Mouse (Mus musculus) forebrain, embryonic 14.5 days (tissue): ENCODE data around the gene Gm5127. TPM values are rescaled to one million over a fixed set of nuclear protein-coding genes. Genes with fewer than 3 reads are reported as not detected.

Experiments used
- ATAC-seq: fragments of 200-750 bp; cut with Nextera tagmentation; 2 replicates; pipeline ENCODE4 v1.8.0; 2017; ENCODE audit warnings: mild to moderate bottlenecking, moderate library complexity
- DNase-seq: peaks from one replicate; pipeline ENCODE4 v3.0.0-alpha.2; 2015; ENCODE audit warnings: low spot score
- H3K27ac ChIP-seq: fragments of 300-500 bp; sonication (generic); 2 replicates; pipeline ENCODE4 v1.5.1; 2014; ENCODE audit warnings: low read depth, mild to moderate bottlenecking, control low read depth, low read length, moderate library complexity
- H3K27me3 ChIP-seq: fragments of 300-500 bp; sonication (generic); replicated peaks from 2 replicates; pipeline ENCODE4 v1.6.1; 2014; ENCODE audit warnings: low read length, control low read depth, mixed read lengths; ENCODE audit not compliant: control insufficient read depth, insufficient read depth
- H3K36me3 ChIP-seq: fragments of 300-500 bp; sonication (generic); 2 replicates; pipeline ENCODE4 v1.6.1; 2014; ENCODE audit warnings: low read length, control low read depth; ENCODE audit not compliant: control insufficient read depth, insufficient read depth
- H3K4me1 ChIP-seq: fragments of 300-500 bp; sonication (generic); 2 replicates; pipeline ENCODE4 v1.6.1; 2014; ENCODE audit warnings: antibody characterized with exemption, low read length, control low read depth; ENCODE audit not compliant: control insufficient read depth, insufficient read depth
- H3K4me2 ChIP-seq: fragments of 300-500 bp; sonication (generic); 2 replicates; pipeline ENCODE4 v1.6.1; 2014; ENCODE audit warnings: mild to moderate bottlenecking, control low read depth, low read length
- H3K4me3 ChIP-seq: fragments of 300-500 bp; sonication (generic); 2 replicates; pipeline ENCODE4 v1.5.1; 2014; ENCODE audit warnings: low read depth, low read length, control low read depth
- H3K9ac ChIP-seq: fragments of 300-500 bp; sonication (generic); 2 replicates; pipeline ENCODE4 v1.6.1; 2014; ENCODE audit warnings: mild to moderate bottlenecking, low read length, control low read depth, moderate library complexity
- H3K9me3 ChIP-seq: fragments of 300-500 bp; sonication (generic); replicated peaks from 2 replicates; pipeline ENCODE4 v1.6.1; 2016; ENCODE audit warnings: low read length, control low read depth, mixed read lengths; ENCODE audit not compliant: control insufficient read depth
- WGBS: fragments of 180-500 bp; shearing (Covaris S2); extraction: QIAGEN DNeasy Blood & Tissue Kit; methylation state at CpG from one replicate; pipeline ENCODE4 v1.1.7; 2014; 5-methylcytosine and 5-hydroxymethylcytosine counted together
- microRNA-seq: library from miRNA; unstranded; fragments of <30 nt; microRNA quantifications from one replicate; pipeline ENCODE4, GENCODE M21; 2016
- polyA plus RNA-seq: library from polyadenylated mRNA; unstranded; fragments of >200 nt; fragmentation: Nextera tagmentation; extraction: Ambion mirVana; gene quantifications from 2 replicates; pipeline ENCODE4 v1.2.1, GENCODE M21; 2014

Gene Gm5127
- polyA plus RNA-seq, 1 experiment from 2014 or later = 0.15 TPM

DNA sequence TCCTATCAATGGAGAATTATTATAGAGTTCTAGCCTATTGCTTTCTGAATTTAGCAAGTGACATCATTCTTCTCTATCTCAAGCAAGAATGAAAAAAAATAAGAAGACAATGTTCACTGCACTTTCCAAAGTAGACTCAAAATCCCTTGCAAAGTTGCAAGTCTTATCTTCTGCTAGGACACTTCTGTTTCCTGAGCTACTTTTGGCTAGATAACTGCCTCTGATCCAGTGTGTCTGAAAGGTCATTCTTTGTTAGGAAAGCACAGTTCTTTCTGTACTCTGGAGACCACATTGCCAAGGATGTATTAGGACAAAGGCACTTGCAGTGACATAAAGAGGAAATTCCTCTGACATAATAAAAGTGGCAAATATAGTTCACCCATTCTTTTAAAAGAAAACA, 159.3 kb downstream of the Gm5127 start:
- no peak for ATAC-seq
- no peak overlapping the region for H3K4me3 ChIP-seq
- H3K4me1 ChIP-seq = no peaks in the 10 kb centered on the region

DNA sequence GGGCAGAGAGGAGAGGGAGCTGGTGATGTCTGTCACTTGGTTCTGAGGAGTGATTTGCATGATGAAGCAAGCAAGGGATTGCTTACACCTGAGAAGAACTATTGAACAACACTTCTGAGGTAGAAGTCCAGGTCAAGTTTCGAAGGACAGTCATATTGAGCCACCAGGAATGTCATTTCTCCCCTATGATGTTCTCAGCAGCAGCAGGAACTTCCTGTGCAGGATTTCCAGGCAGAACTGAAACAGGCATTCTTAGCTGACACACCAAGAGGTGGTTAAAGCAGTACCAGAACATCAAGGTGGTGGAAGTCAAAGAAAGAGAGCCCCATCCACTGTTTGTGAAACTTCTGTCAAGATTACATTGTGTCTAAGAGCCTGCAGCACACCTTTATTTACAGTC, 172.3 kb downstream of the Gm5127 start:
- 45% methylated on average over 1 of the region's 1 CpGs for WGBS
- H3K4me1 ChIP-seq = no peaks in the 10 kb centered on the region
- no peaks in the 10 kb centered on the region for H3K27me3 ChIP-seq
- H3K9ac ChIP-seq = no peak overlapping the region
- H3K9me3 ChIP-seq = no peaks in the 10 kb centered on the region
- DNase-seq (no peak), ATAC-seq (no peak)
- no peaks in the 10 kb centered on the region for H3K36me3 ChIP-seq
- no peak overlapping the region for H3K4me3 ChIP-seq
- H3K27ac ChIP-seq = no peak overlapping the region
- no peak overlapping the region for H3K4me2 ChIP-seq

More for the DNA sequence above, 159.3 kb downstream of the Gm5127 start:
- no peak overlapping the region for H3K4me2 ChIP-seq
- no peaks in the 10 kb centered on the region for H3K9me3 ChIP-seq
- H3K27ac ChIP-seq = no peak overlapping the region
- H3K9ac ChIP-seq = no peak overlapping the region
- no peak for DNase-seq
- no peaks in the 10 kb centered on the region for H3K36me3 ChIP-seq
- no peaks in the 10 kb centered on the region for H3K27me3 ChIP-seq

Small RNA genes within 50 kb of the gene (microRNA-seq; reads per million reads assigned to microRNA genes)
- gene Gm22102 = not detected

Other genes with a start within 250 kb of the Gm5127 start
- gene Fndc3c1, start 97.8 kb upstream of the Gm5127 start, polyA plus RNA-seq = 0.74 and 1.1 TPM in 2 replicates
- gene Cysltr1, start 20.5 kb downstream of the Gm5127 start, polyA plus RNA-seq = 0.22 and 0.48 TPM in 2 replicates